Mouse (Mus musculus) lung, postnatal 0 days (tissue): ENCODE measurements around the gene Tas2r123.

Source experiments
- CTCF ChIP-seq: IDR thresholded peaks from 2 replicates; pipeline ENCODE4 v1.5.1; 2016; ENCODE audit warnings: antibody characterized with exemption, mild to moderate bottlenecking
- EP300 ChIP-seq: IDR thresholded peaks from 2 replicates; pipeline ENCODE4 v1.6.1; 2016; ENCODE audit warnings: antibody characterized with exemption, mild to moderate bottlenecking, control low read depth

GRCm38 (mm10) chr6:132846842-132847241 lies at the start of gene Tas2r123:
- TF ChIP-seq CTCF, result no peak
- TF ChIP-seq EP300, result no peak
